Mouse (Mus musculus) liver, adult 2 months (tissue): Measurements from ENCODE around the gene Pnrc2. TPM values are rescaled to one million over a fixed set of nuclear protein-coding genes. Genes with fewer than 3 reads are reported as not detected.

Experiments used
- DNase-seq: peaks from one replicate; pipeline ENCODE4 v3.0.0-alpha.2; 2011; ENCODE audit warnings: low read depth, low spot score; ENCODE audit errors: extremely low read depth
- H3K27ac ChIP-seq: fragments of 200-500 bp; replicated peaks from 2 replicates; pipeline ENCODE4 v1.5.1; 2012; ENCODE audit warnings: low read depth, mild to moderate bottlenecking, control low read depth, inconsistent platforms, low read length; ENCODE audit not compliant: insufficient read depth
- H3K27me3 ChIP-seq: fragments of 200-500 bp; 2 replicates; pipeline ENCODE4 v1.6.1; 2012; ENCODE audit warnings: mild to moderate bottlenecking, moderate library complexity, low read length, inconsistent platforms; ENCODE audit not compliant: control insufficient read depth, insufficient read depth
- H3K36me3 ChIP-seq: fragments of 200-500 bp; 2 replicates; pipeline ENCODE4 v1.6.1; 2012; ENCODE audit warnings: low read length, inconsistent platforms; ENCODE audit not compliant: control insufficient read depth, insufficient read depth
- H3K4me1 ChIP-seq: fragments of 200-500 bp; 2 replicates; pipeline ENCODE4 v1.6.1; 2011; ENCODE audit warnings: low read length; ENCODE audit not compliant: control insufficient read depth, insufficient read depth
- H3K4me3 ChIP-seq: fragments of 200-500 bp; 2 replicates; pipeline ENCODE4 v1.5.1; 2011; ENCODE audit warnings: low read depth, mild to moderate bottlenecking, control low read depth, low read length, moderate library complexity; ENCODE audit not compliant: insufficient read depth
- H3K79me2 ChIP-seq: fragments of 200-500 bp; 2 replicates; pipeline ENCODE4 v1.6.1; 2012; ENCODE audit warnings: inconsistent platforms, mild to moderate bottlenecking, low read length, moderate library complexity; ENCODE audit not compliant: control insufficient read depth, insufficient read depth
- H3K9ac ChIP-seq: fragments of 200-500 bp; 2 replicates; pipeline ENCODE4 v1.6.1; 2012; ENCODE audit warnings: low read depth, mild to moderate bottlenecking, control low read depth, inconsistent platforms, low read length
- CTCF ChIP-seq: fragments of 200-500 bp; IDR thresholded peaks from 2 replicates; pipeline ENCODE4 v1.5.1; 2011; ENCODE audit warnings: low read depth, low read length, control low read depth
- POLR2A ChIP-seq: fragments of 200-500 bp; IDR thresholded peaks from 2 replicates; pipeline ENCODE4 v1.6.1; 2011; ENCODE audit warnings: low read length, control low read depth; ENCODE audit not compliant: insufficient read depth; ENCODE audit errors: extremely low read depth
- WGBS: fragments of 180-500 bp; shearing (Covaris S2); methylation state at CpG from one replicate; pipeline ENCODE4 v1.1.7; 2018; 5-methylcytosine and 5-hydroxymethylcytosine counted together
- polyA plus RNA-seq: library from polyadenylated mRNA; depleted of rRNA; stranded (reverse); fragments of >200 nt; gene quantifications from 2 replicates; pipeline ENCODE4 v1.2.3, GENCODE M21; 2012; rRNA removed
- total RNA-seq: library from RNA; depleted of rRNA; stranded (reverse); fragments of >200 nt; gene quantifications from 2 replicates; pipeline ENCODE4 v1.2.3, GENCODE M21; 2014; rRNA removed

Pnrc2 gene
- total and polyA plus RNA-seq, 2 experiments, result 6.7 to 56.5 TPM

DNA sequence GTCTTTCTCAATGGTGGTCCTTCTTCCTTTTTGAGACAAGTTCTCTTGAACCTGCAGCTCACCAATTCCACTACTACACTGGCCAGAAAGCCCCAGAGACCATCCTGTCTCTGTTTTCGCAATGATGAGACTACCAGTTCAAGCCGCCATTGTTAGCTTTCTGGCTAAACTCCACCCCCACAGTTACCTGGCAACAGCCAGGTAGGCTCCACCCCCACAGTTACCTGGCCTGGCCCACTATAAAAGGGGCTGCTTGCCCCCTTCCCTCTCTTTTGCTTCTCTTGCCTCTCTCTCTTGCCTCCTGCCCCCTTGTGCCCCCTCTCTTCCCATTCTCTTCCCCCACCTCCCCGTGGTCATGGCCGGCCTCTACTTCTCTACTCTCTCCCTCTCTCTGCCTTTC is 51.9 kb downstream of the Pnrc2 start:
- Histone ChIP-seq H3K9ac (no peak overlapping the region), H3K27me3 (no peaks in the 10 kb centered on the region), H3K4me3 (no peak overlapping the region), H3K36me3 (no peaks in the 10 kb centered on the region), H3K79me2 (no peaks in the 10 kb centered on the region), H3K27ac (no peak overlapping the region), H3K4me1 (peaks cover 5% of the 10 kb centered on the region)
- no peak for DNase-seq
- TF ChIP-seq POLR2A (no peak), CTCF (no peak)
- WGBS, result 97% methylated on average over 4 of the region's 4 CpGs

Other genes starting within 250 kb of the Pnrc2 start
- under 0.01 TPM in 1 of 2 replicates, not detected in the other for gene Ifnlr1, start 187.6 kb downstream of the Pnrc2 start, total RNA-seq
- 0.06 and 0.14 TPM in 2 replicates for gene Ifnlr1, start 187.6 kb downstream of the Pnrc2 start, polyA plus RNA-seq
- 1.4 and 1.7 TPM in 2 replicates for gene Il22ra1, start 145.7 kb downstream of the Pnrc2 start, total RNA-seq
- 4.1 and 4.5 TPM in 2 replicates for gene Il22ra1, start 145.7 kb downstream of the Pnrc2 start, polyA plus RNA-seq
- under 0.01 and 0.46 TPM in 2 replicates for gene Myom3, start 114.1 kb downstream of the Pnrc2 start, total RNA-seq
- 0.09 and 0.12 TPM in 2 replicates for gene Myom3, start 114.1 kb downstream of the Pnrc2 start, polyA plus RNA-seq
- gene Srsf10, start 18.1 kb downstream of the Pnrc2 start, total RNA-seq, result 32.9 and 37.0 TPM in 2 replicates
- 31.3 and 36.4 TPM in 2 replicates for gene Srsf10, start 18.1 kb downstream of the Pnrc2 start, polyA plus RNA-seq
- gene Cnr2, start 21.5 kb upstream of the Pnrc2 start, total RNA-seq, result 3.0 and 3.9 TPM in 2 replicates
- 1.4 and 2.1 TPM in 2 replicates for gene Cnr2, start 21.5 kb upstream of the Pnrc2 start, polyA plus RNA-seq
- 45.7 and 46.4 TPM in 2 replicates for gene Fuca1, start 46.9 kb upstream of the Pnrc2 start, total RNA-seq
- 54.9 and 58.7 TPM in 2 replicates for gene Fuca1, start 46.9 kb upstream of the Pnrc2 start, polyA plus RNA-seq
- 179 and 187 TPM in 2 replicates for gene Hmgcl, start 72.6 kb upstream of the Pnrc2 start, total RNA-seq
- gene Hmgcl, start 72.6 kb upstream of the Pnrc2 start, polyA plus RNA-seq, result 266 and 291 TPM in 2 replicates
- gene Gale, start 89.9 kb upstream of the Pnrc2 start, total RNA-seq, result 34.2 and 38.5 TPM in 2 replicates
- 32.0 and 33.6 TPM in 2 replicates for gene Gale, start 89.9 kb upstream of the Pnrc2 start, polyA plus RNA-seq
- 21.8 and 25.9 TPM in 2 replicates for gene Lypla2, start 98.8 kb upstream of the Pnrc2 start, total RNA-seq
- gene Lypla2, start 98.8 kb upstream of the Pnrc2 start, polyA plus RNA-seq, result 113 and 116 TPM in 2 replicates
- 20.3 and 21.0 TPM in 2 replicates for gene Pithd1, start 113.4 kb upstream of the Pnrc2 start, total RNA-seq
- gene Pithd1, start 113.4 kb upstream of the Pnrc2 start, polyA plus RNA-seq, result 28.8 and 41.0 TPM in 2 replicates
- gene Eloa, start 147.9 kb upstream of the Pnrc2 start, total RNA-seq, result 16.1 and 16.7 TPM in 2 replicates
- 7.3 and 8.1 TPM in 2 replicates for gene Eloa, start 147.9 kb upstream of the Pnrc2 start, polyA plus RNA-seq
- 474 and 504 TPM in 2 replicates for gene Rpl11, start 179.6 kb upstream of the Pnrc2 start, total RNA-seq
- gene Rpl11, start 179.6 kb upstream of the Pnrc2 start, polyA plus RNA-seq, result 162 and 170 TPM in 2 replicates